Mouse (Mus musculus) thymus, adult 2 months (tissue): ENCODE measurements around the gene Pde6h.

Experiments used
- CTCF ChIP-seq: fragments of 200-500 bp; IDR thresholded peaks from 2 replicates; pipeline ENCODE4 v1.5.1; 2012; ENCODE audit warnings: mild to moderate bottlenecking, control low read depth, low read length, moderate library complexity, borderline replicate concordance; ENCODE audit not compliant: control insufficient read depth, poor library complexity, insufficient read depth; ENCODE audit errors: extremely low read depth
- POLR2A ChIP-seq: fragments of 200-500 bp; IDR thresholded peaks from 2 replicates; pipeline ENCODE4 v1.6.1; 2012; ENCODE audit warnings: mild to moderate bottlenecking, low read length, control low read depth, moderate library complexity; ENCODE audit not compliant: control insufficient read depth, poor library complexity, insufficient read depth; ENCODE audit errors: extremely low read depth

- TF ChIP-seq POLR2A = no peak
- TF ChIP-seq CTCF = no peak
Measured at GRCm38 (mm10) chr6:136939326-136940187, 15.9 kb downstream of the Pde6h start.
